Mouse (Mus musculus) heart, adult 9 months (tissue): ENCODE data around the gene Gm28048.

ENCODE experiments used
- DNase-seq, 2 experiments: peaks; one replicate each; pipeline ENCODE4 v3.0.0; 2022; ENCODE audit warnings: low spot score in 2 of 2

Gene Gm28048

DNA sequence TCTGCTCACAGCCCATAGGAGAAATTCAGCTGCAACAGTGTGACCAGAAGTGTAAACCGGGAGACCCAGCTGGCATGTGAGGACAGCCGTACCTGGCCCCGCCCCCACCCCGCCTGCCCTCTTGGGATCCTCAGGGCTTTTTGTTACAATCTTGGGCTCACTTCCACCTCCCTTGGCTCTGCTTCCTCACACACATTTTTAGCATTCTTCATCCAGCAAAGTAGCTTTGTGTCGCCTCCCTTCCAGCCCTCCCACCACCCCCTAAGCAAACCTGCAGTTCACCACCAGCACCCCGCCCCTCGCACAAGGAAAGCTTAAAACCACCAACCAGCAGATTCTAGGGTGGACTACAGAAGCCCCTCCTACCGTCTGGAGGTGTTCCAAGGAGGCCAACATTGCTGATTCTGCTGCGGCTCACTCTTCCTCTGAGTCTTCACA lies 181.9 kb downstream of the Gm28048 start:
- no peak for DNase-seq

DNA sequence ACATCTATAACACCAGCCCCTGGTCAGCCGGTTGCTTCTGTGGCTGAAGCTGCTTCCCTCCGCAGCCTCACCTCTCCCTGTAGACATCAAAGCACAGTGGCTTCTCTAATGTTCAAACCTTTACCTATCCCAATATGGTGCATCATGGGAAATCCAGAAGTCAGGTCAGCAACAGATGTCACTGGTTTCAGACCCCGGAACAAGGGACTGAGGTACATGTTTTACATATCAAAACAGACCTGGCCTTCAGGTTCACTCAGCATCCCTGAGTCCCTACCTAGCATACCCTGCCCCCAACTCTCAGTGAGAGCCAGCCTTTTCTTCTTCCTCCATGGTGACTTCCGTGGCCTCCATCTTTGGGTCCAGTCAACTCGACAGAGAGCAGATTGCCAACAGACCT lies 183.0 kb downstream of the Gm28048 start:
- DNase-seq: no peak

DNA sequence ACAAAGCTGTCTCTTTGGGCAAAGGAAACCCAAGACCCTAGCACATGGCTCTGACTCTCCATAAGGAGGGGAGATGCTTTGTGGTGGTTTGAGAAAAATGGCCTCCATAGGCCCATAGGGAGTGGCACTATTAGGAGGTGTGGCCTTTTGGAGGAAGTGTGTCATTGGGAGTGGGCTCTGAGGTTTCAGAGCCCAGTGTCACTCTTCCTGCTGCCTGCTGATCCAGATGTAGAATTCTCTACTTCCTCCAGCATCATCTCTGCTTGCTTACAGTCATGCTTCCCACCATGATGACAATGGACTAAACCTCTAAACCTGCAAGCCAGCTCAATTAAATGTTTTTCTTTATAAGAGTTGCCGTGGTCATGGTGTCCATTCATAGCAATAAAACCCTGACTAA lies 187.2 kb downstream of the Gm28048 start:
- no peak for DNase-seq

- no peak for DNase-seq
Measured at GRCm38 (mm10) chr11:22793881-22794203, 188.0 kb downstream of the Gm28048 start.

- no peak for DNase-seq
Measured at GRCm38 (mm10) chr11:22793176-22793880, 188.6 kb downstream of the Gm28048 start.

DNA sequence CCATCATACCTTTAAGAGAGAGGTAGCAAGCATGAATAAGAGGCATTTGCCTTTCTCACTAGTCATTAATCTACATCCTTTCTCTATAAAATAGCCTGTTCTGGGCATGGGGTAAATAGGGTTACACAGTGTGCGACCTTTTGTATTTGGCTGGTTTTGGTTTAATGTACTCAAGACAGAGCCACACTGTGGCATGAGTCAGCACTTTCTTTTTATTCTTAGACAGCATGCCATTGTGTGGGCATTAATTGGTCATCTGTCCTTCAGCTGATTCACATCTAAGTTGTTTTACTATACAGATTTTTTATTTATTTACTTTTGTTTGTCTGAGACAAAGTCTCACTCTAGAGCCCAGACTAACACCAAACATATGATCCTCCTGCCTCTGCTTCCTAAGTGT lies 189.7 kb downstream of the Gm28048 start:
- no peak for DNase-seq

DNA sequence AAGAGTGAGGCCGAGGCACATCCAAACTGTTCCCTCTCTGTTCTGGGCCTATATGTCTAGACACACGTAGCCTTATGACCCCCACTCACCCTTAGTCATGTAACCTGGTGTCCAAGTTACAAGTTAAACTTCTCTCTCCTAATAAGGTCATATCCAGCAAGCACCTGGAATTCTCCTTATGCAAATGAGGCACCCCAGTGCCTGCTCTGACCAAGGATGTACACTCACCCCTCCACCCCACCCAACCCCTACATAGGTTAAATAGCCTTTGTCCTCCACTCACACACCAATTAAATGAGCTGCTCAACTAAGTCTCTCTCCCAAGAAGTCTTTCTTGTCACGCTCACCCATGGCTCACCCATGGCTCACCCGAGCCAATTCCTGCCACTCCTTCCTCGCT lies 190.2 kb downstream of the Gm28048 start:
- DNase-seq: no peak

- no peak for DNase-seq
Measured at GRCm38 (mm10) chr11:22787833-22788232, 194.1 kb downstream of the Gm28048 start.
